Mouse (Mus musculus): ENCODE measurements around the gene Mocs1. TPM values are rescaled to one million over a fixed set of nuclear protein-coding genes. Genes with fewer than 3 reads are reported as not detected.
"Not testable (repeated sequence)": the region's sequence is repeated elsewhere in the genome, so short reads cannot be mapped to it uniquely, and the experiment has no call there.

The Mocs1 gene
- polyA plus RNA-seq, 1 experiment from 2014 or later, result 9.9 TPM

DNA sequence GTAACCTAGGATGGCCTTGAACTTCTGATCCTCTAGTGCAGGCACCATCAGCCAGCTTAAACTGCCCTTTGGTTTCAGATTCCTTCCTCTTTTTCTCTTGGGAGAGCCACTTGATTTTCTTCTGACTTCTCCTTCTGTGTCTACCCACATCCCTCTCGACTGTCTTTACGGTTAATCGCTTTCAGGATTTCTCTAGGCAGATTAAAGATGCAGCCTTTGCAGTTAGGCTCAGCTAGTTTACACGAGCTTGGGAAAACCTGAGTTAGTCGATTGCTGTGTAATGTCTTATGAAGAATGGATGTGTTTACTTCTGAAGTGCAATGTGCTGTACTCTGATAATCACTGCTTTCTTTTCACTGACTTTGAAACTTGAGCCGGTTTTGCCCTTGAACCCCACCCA is 8.5 kb downstream of the Mocs1 start:
- H3K36me3 ChIP-seq (ENCODE audit: control insufficient read depth, insufficient read depth, low read length), result peaks cover 14% of the 10 kb centered on the region
- H3K9me3 ChIP-seq (ENCODE audit: control insufficient read depth, low read depth, low read length), result no peaks in the 10 kb centered on the region
- peaks cover 3% of the 10 kb centered on the region; the same call in 1 of the 2 replicates for H3K4me1 ChIP-seq (ENCODE audit: control insufficient read depth, insufficient read depth, low read length)
- H3K9ac ChIP-seq (replicated peaks; ENCODE audit: low read depth, low read length), result no peak overlapping the region
- no peak for ATAC-seq (ENCODE audit: insufficient number of reproducible peaks, insufficient read depth, low FRiP score, low read depth)
- no peak overlapping the region for H3K27ac ChIP-seq (ENCODE audit: low read length)
- no peaks in the 10 kb centered on the region for H3K27me3 ChIP-seq (ENCODE audit: control insufficient read depth, insufficient read depth, low read length)
- H3K4me2 ChIP-seq (replicated peaks; ENCODE audit: low read depth, low read length), result no peak overlapping the region
- H3K4me3 ChIP-seq (ENCODE audit: low read depth, low read length), result no peak overlapping the region
- 75% methylated on average over 6 of the region's 6 CpGs for WGBS

- not testable (repeated sequence) for H3K4me3 ChIP-seq (ENCODE audit: low read depth, low read length); ATAC-seq (ENCODE audit: insufficient number of reproducible peaks, insufficient read depth, low FRiP score, low read depth); H3K9me3 ChIP-seq (ENCODE audit: control insufficient read depth, low read depth, low read length); H3K27me3 ChIP-seq (ENCODE audit: control insufficient read depth, insufficient read depth, low read length); H3K9ac ChIP-seq (replicated peaks; ENCODE audit: low read depth, low read length); H3K27ac ChIP-seq (ENCODE audit: low read length); H3K4me2 ChIP-seq (replicated peaks; ENCODE audit: low read depth, low read length); H3K4me1 ChIP-seq (ENCODE audit: control insufficient read depth, insufficient read depth, low read length)
- peaks cover 14% of the 10 kb centered on the region for H3K36me3 ChIP-seq (ENCODE audit: control insufficient read depth, insufficient read depth, low read length)
Measured at GRCm38 (mm10) chr17:49437306-49437705, 9.1 kb downstream of the Mocs1 start.

- no peak overlapping the region for H3K4me3 ChIP-seq (ENCODE audit: low read depth, low read length)
- WGBS, result 71% methylated on average over 12 of the region's 12 CpGs
- ATAC-seq (ENCODE audit: insufficient number of reproducible peaks, insufficient read depth, low FRiP score, low read depth), result peak; percentile 61; the same call in 1 of the 2 replicates
- H3K9me3 ChIP-seq (ENCODE audit: control insufficient read depth, low read depth, low read length), result no peaks in the 10 kb centered on the region
- no peak overlapping the region for H3K27ac ChIP-seq (ENCODE audit: low read length)
- peaks cover 10% of the 10 kb centered on the region for H3K36me3 ChIP-seq (ENCODE audit: control insufficient read depth, insufficient read depth, low read length)
- no peak overlapping the region for H3K4me2 ChIP-seq (replicated peaks; ENCODE audit: low read depth, low read length)
- H3K9ac ChIP-seq (replicated peaks; ENCODE audit: low read depth, low read length), result no peak overlapping the region
- no peaks in the 10 kb centered on the region for H3K4me1 ChIP-seq (ENCODE audit: control insufficient read depth, insufficient read depth, low read length)
- H3K27me3 ChIP-seq (ENCODE audit: control insufficient read depth, insufficient read depth, low read length), result no peaks in the 10 kb centered on the region
Measured at GRCm38 (mm10) chr17:49438822-49439574, 10.8 kb downstream of the Mocs1 start.

- peaks cover 10% of the 10 kb centered on the region for H3K36me3 ChIP-seq (ENCODE audit: control insufficient read depth, insufficient read depth, low read length)
- no peaks in the 10 kb centered on the region for H3K4me1 ChIP-seq (ENCODE audit: control insufficient read depth, insufficient read depth, low read length)
- no peak overlapping the region for H3K4me2 ChIP-seq (replicated peaks; ENCODE audit: low read depth, low read length)
- H3K4me3 ChIP-seq (ENCODE audit: low read depth, low read length), result no peak overlapping the region
- ATAC-seq (ENCODE audit: insufficient number of reproducible peaks, insufficient read depth, low FRiP score, low read depth), result no peak
- no peaks in the 10 kb centered on the region for H3K9me3 ChIP-seq (ENCODE audit: control insufficient read depth, low read depth, low read length)
- no peaks in the 10 kb centered on the region for H3K27me3 ChIP-seq (ENCODE audit: control insufficient read depth, insufficient read depth, low read length)
- no peak overlapping the region for H3K9ac ChIP-seq (replicated peaks; ENCODE audit: low read depth, low read length)
- no peak overlapping the region for H3K27ac ChIP-seq (ENCODE audit: low read length)
- 80% methylated on average over 4 of the region's 4 CpGs for WGBS
Measured at GRCm38 (mm10) chr17:49439706-49440105, 11.5 kb downstream of the Mocs1 start.

GRCm38 (mm10) chr17:49440331-49441130 is 12.4 kb downstream of the Mocs1 start:
- no peak overlapping the region for H3K4me2 ChIP-seq (replicated peaks; ENCODE audit: low read depth, low read length)
- no peak overlapping the region for H3K4me3 ChIP-seq (ENCODE audit: low read depth, low read length)
- no peaks in the 10 kb centered on the region for H3K4me1 ChIP-seq (ENCODE audit: control insufficient read depth, insufficient read depth, low read length)
- H3K9ac ChIP-seq (replicated peaks; ENCODE audit: low read depth, low read length), result no peak overlapping the region
- peaks cover 3% of the 10 kb centered on the region; the same call in 1 of the 2 replicates for H3K36me3 ChIP-seq (ENCODE audit: control insufficient read depth, insufficient read depth, low read length)
- no peak for ATAC-seq (ENCODE audit: insufficient number of reproducible peaks, insufficient read depth, low FRiP score, low read depth)
- no peaks in the 10 kb centered on the region for H3K27me3 ChIP-seq (ENCODE audit: control insufficient read depth, insufficient read depth, low read length)
- WGBS, result 68% methylated on average over 14 of the region's 14 CpGs
- H3K9me3 ChIP-seq (ENCODE audit: control insufficient read depth, low read depth, low read length), result no peaks in the 10 kb centered on the region
- no peak overlapping the region for H3K27ac ChIP-seq (ENCODE audit: low read length)

DNA sequence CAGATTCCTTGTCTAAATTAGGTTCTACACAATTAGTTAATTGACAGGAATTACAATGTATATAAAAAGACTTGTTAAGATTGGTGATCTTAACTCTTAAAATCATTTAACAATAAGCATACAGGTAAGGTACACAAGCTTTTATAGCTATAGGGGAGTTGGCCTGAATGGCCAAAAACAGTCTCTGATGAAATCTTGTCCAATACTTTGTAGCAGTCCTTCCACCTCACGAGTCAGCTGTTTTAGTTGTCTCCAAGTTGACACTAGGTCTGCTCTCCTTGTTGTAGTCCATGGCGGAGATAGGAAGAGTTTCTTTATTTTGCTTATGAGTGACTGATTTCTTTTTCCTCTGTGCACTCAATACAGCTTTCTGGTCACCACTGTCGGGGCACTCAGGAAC is 14.7 kb downstream of the Mocs1 start:
- 56% methylated on average over 3 of the region's 3 CpGs for WGBS
- not testable (repeated sequence) for H3K4me1 ChIP-seq (ENCODE audit: control insufficient read depth, insufficient read depth, low read length); H3K9ac ChIP-seq (replicated peaks; ENCODE audit: low read depth, low read length); H3K36me3 ChIP-seq (ENCODE audit: control insufficient read depth, insufficient read depth, low read length); H3K27ac ChIP-seq (ENCODE audit: low read length); ATAC-seq (ENCODE audit: insufficient number of reproducible peaks, insufficient read depth, low FRiP score, low read depth); H3K4me2 ChIP-seq (replicated peaks; ENCODE audit: low read depth, low read length); H3K27me3 ChIP-seq (ENCODE audit: control insufficient read depth, insufficient read depth, low read length); H3K4me3 ChIP-seq (ENCODE audit: low read depth, low read length); H3K9me3 ChIP-seq (ENCODE audit: control insufficient read depth, low read depth, low read length)

GRCm38 (mm10) chr17:49448570-49449229 is 20.5 kb downstream of the Mocs1 start:
- Histone ChIP-seq H3K9me3 (ENCODE audit: control insufficient read depth, low read depth, low read length) (no peaks in the 10 kb centered on the region), H3K27me3 (ENCODE audit: control insufficient read depth, insufficient read depth, low read length) (no peaks in the 10 kb centered on the region), H3K4me2 (replicated peaks; ENCODE audit: low read depth, low read length) (no peak overlapping the region), H3K9ac (replicated peaks; ENCODE audit: low read depth, low read length) (no peak overlapping the region), H3K4me3 (ENCODE audit: low read depth, low read length) (no peak overlapping the region), H3K36me3 (ENCODE audit: control insufficient read depth, insufficient read depth, low read length) (peaks cover under 1% of the 10 kb centered on the region; the same call in 1 of the 2 replicates), H3K27ac (ENCODE audit: low read length) (no peak overlapping the region), H3K4me1 (ENCODE audit: control insufficient read depth, insufficient read depth, low read length) (peaks cover 16% of the 10 kb centered on the region)
- ATAC-seq (ENCODE audit: insufficient number of reproducible peaks, insufficient read depth, low FRiP score, low read depth), result peak; percentile 49; the same call in 1 of the 2 replicates
- WGBS, result 50% methylated on average over 8 of the region's 9 CpGs

DNA sequence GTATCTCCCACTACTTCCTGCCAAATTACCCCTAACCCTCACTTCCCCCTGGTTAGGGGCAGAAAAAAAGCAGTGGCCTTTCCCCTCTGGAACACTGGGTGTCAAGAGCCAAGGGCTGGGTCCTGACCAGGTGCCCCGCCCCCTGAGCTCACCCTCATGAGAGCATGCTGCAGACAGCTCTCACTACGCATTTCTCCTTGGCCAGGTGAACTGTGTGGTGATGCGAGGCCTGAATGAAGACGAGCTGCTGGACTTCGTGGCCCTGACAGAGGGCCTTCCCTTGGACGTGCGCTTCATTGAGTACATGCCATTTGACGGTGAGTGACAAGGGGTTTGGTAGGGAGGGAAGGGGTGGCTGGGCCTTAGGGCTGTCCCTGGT is 21.1 kb downstream of the Mocs1 start:
- Histone ChIP-seq H3K9me3 (ENCODE audit: control insufficient read depth, low read depth, low read length) (no peaks in the 10 kb centered on the region), H3K27ac (ENCODE audit: low read length) (no peak overlapping the region), H3K36me3 (ENCODE audit: control insufficient read depth, insufficient read depth, low read length) (peaks cover 6% of the 10 kb centered on the region; the same call in 1 of the 2 replicates), H3K27me3 (ENCODE audit: control insufficient read depth, insufficient read depth, low read length) (no peaks in the 10 kb centered on the region), H3K4me1 (ENCODE audit: control insufficient read depth, insufficient read depth, low read length) (peaks cover 16% of the 10 kb centered on the region), H3K4me2 (replicated peaks; ENCODE audit: low read depth, low read length) (no peak overlapping the region), H3K9ac (replicated peaks; ENCODE audit: low read depth, low read length) (no peak overlapping the region), H3K4me3 (ENCODE audit: low read depth, low read length) (no peak overlapping the region)
- 78% methylated on average over 8 of the region's 8 CpGs for WGBS
- 0 out of 2 replicates have a peak, but pooled peaks have one; percentile 20 for ATAC-seq (ENCODE audit: insufficient number of reproducible peaks, insufficient read depth, low FRiP score, low read depth)
